Mouse (Mus musculus) cerebellum, adult 18-20 months (tissue): ENCODE results near the gene Rcsd1.

Source experiments
- DNase-seq, 2 experiments: peaks; one replicate each; pipeline ENCODE4 v3.0.0; 2021

Gene Rcsd1

DNA sequence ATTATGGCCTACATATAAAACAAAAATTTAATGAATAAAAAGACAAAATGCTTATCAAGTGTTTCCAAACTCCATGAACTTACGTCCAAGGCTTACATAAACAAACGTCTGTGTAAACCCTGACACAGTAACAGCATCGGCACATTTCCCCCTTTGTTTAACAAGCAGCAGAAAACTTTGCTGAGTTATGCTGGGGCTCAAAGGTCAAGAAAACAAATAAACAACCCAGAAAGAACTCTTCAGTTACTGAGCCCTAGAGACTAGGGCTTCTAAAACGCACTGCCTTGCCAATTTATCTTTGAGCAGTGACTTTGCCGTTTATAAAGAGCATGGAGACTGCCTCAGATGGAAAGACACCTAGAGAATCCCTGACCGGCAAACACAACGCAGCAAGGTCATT, 92.9 kb downstream of the Rcsd1 start:
- DNase-seq, result no peak

DNA sequence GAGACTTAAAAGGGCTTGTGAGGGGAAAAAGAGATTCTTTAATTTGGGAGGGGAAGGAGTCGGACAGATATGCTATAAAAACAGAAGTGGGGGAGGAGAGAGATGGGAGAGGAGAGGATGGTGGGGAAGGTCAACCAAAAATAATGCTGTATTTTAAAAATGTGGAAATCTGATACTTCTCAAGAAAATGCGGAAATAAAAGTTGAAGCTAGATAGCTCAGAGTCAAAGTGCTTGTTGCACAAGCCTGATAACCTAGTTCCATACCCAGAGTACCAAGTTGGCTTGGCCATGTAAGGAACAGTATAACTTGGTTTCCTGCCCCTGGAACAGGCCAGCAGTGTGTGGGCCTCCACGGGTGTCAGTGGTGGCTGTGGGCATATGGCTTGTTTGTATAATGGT, 94.8 kb downstream of the Rcsd1 start:
- no peak for DNase-seq

DNA sequence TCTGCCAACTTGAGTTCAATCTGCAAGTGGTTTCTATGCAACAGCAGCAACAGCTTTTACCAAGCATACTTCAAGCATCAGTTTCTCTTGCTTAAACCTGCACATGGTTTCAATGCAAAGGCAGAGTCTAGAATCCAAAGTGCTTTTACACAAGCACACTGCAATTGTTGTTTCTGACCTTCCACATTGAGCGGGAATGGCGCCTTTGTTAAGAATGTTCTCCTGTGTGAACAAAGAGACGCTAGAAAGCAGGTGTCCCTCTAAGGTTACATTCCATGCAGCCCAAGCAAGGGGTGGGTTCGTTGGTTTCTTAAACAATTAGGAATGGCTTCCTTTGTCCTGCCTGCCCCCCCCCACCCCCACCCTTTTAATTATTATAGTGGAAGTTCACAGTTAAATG, 95.6 kb downstream of the Rcsd1 start:
- DNase-seq, result no peak

DNA sequence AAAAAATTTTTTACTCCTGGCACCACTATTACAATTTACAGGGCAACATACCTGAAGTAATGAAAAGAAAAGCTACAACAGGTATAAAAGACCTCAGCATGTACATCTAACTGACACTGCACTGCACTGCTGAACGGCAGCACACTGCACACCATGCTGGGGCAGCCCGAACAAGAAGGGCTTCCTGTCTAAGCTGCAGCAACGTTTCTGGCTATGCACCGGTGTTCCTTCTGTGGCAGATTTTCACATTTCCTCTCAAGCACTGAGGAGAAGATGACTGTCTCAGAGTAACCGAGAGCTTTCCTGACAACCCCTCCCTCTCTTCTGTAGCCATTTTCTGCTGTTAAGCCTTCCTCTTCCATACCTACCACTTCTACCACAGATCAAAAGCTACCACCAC, 96.8 kb downstream of the Rcsd1 start:
- DNase-seq, result no peak

DNA sequence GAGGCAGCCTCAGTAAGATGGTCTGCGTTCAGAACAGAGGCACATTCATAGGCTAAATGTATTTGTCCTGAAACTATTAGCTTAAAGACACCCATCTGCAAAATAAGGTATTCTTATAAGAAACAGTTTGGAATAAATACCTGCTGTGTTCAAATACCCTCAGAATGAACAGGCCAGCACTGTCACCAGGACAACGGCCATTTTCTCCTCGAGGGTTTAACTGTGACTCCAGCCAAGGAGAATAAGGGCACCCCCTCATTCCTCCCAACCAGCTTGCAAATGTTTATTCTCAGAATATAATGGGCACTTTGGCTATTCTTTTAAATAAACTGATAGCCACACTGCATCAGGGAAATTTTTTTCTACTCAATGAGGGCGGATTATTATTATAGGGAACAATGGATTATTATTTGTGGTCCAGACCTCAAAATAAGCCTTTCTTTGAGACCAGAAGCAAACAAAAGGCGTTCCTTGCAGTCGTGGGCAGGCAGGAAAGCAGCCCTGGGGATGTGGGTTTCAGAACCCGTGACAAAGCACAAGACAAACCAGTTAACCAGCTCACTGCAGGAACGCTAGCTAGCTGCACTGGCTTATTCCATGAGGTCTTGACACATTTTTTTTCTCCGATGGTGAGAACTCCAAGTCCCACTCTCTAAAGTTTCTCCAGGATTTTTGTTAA, 99.1 kb downstream of the Rcsd1 start:
- DNase-seq, result no peak

DNA sequence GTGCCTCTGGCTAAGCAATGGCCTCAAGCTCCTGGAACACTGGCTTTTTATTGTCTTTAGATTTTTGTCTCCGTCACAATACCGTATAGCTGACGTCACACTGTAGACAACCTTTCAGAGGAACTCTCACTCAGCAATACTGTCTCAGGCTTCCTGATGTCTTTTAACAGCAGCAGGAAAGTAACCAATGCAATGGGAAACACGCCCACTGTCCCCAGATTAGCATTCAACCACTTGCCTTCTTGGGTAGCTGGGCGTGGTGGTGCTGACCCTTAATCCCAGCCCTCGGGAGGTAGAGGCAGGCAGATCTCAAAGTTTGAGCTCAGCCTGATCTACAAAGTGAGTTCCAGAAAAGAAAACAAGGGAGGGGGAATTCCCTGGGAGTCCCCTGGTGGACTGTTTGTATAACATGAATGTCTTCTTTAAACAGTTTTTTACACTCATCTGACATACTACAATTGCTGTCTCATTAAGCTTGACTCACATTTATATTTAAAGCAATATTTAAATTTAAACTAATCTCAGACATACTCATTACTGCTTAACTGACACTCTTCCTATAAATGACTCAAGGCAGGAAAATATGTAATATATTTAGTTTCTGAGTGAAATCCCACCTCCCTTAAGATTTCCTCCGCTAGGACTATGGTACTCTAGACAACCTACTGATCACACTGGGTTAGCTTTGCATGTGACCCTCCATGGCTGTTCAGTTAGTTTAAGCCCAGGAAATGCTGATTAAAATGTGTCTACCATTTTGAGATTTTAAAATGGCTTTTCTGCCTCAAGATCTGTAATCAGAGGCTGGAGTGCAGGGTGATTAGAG, 99.8 kb downstream of the Rcsd1 start:
- DNase-seq, result no peak

DNA sequence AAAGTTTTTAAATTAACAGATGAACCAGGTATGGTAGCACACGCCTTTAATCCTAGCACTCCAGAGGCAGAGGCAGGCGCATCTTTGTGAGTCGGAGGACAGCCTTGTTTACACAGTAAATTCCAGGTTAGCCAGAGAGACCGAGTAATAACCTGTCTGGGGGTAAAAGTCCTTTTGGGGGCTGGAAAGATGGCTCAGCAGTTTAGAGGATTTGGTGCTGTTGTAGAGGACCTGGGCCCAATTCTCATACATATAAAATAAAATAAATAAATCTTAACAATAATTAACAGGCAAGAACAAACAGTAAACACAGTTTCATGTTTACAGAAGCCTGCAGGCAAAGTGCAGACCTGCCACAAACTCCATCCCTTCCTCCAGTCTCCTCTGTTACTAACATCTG, 100.7 kb downstream of the Rcsd1 start:
- DNase-seq, result no peak

DNA sequence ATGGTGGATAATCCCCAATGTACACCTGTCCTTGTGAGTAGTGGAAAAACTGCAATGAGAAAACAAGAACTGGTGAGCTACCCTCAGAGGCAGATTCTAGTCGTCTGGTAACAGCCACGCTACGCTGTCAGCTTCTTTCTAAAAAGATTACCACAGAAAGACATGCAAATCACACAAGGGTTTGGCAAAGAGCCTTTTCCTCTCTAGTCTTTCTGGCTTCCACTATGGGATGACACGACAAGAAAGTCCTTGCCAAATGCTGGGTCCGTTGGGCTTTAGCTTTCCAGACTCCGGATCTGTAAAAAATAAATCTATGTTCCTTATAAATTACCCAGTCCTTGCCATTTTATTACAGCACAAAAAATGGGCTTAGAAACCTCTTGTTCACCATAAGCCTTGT, 103.8 kb downstream of the Rcsd1 start:
- DNase-seq, result no peak

DNA sequence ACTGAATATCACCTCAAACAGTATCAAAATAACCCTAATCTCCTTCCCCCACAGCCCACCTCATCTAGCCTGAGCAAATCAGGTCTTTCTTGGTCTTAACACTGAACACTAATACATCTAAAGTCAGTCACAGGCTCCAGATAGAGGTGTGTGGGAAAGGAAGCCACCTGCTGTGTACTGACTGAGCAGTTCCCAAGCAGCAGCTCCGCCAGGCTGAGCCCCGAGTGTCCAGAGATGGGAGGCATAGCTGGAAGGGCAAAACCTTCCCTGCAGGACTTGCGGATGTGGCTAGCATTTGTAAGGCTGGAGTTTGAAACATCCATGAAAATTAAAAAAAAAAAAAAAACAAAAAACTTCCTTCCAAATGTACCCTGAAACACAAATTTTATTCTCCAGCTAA, 104.4 kb downstream of the Rcsd1 start:
- DNase-seq, result no peak

DNA sequence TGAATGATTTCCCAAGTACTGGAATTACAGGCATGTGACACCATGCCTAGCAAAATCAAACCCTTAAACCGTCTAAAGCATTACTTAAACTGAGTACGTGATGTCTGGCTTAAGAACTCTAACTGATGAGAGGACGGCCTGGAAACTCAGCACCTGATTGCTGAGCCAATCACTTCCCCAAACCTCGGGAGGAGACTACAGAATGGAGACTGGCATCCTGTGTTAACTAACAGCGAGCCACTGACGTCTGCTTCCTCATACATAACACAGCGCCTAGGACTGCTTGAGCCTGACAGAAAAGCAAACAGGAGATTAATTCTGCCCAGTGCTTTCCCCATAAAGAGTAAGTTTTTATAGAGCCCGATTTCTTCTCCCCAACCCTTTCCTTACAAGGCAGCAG, 105.4 kb downstream of the Rcsd1 start:
- no peak for DNase-seq

DNA sequence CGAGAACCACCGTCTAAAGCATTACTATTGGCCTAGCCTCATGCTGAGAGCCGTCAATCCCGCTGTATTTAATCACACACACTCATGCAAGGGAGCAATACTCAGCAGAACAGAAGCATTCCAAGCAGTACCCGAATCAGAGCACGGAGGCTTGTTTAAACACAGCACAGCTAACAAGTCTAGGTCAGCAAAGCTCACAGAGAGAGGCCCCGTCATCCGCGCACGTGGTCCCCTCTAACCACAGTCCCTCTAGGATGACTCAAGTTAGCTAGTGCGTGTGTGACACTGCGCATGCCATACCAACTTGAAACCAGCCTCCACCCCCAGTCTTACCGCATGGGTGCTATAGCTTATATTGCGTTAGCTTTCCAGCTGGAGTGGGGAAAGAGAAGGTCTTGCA, 106.3 kb downstream of the Rcsd1 start:
- DNase-seq, result no peak

DNA sequence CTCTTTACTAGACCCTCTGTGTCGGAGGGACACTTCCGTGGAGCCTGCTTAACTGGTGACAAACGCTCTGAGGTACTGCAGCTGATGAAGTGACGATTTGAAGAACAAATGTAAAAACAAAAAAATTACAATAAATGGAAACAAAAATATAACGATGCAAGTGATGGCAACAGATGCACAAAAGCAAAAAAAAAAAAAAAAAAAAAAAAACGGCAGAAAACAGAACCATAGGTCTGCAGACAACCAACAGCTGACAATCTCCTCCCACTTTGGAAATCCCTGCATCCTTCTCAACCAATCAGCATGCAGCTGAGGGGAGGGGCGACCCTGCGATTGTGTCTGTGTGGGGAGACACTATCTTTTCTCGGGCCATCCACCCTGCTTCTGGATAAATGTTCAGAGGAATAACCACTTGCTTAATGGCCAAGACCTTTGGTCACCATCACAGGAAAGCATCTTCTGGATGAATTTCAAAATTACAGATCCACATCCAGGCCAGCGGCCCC, 107.7 kb downstream of the Rcsd1 start:
- DNase-seq, result no peak
